Mouse (Mus musculus): Measurements from ENCODE around the gene Bcdin3d. TPM values are rescaled to one million over a fixed set of nuclear protein-coding genes. Genes with fewer than 3 reads are reported as not detected.

Gene Bcdin3d
- polyA plus RNA-seq, 1 experiment from 2014 or later, result 13.7 TPM

- H3K36me3 ChIP-seq, result peaks cover 24% of the 10 kb centered on the region
- H3K27ac ChIP-seq, result peak overlapping the region; percentile 73
- no peak for DNase-seq (ENCODE audit: low spot score)
- no peaks in the 10 kb centered on the region for H3K9me3 ChIP-seq
- H3K4me1 ChIP-seq, result peaks cover 45% of the 10 kb centered on the region
- no peak overlapping the region for H3K4me3 ChIP-seq
- H3K27me3 ChIP-seq (ENCODE audit: insufficient read depth, poor library complexity, severe bottlenecking), result no peaks in the 10 kb centered on the region
- 88% methylated on average over 31 of the region's 31 CpGs for whole genome bisulfite sequencing
Measured at GRCm38 (mm10) chr15:99470224-99470761, 4.2 kb downstream of the Bcdin3d start.

- H3K4me3 ChIP-seq, result no peak overlapping the region
- peaks cover 24% of the 10 kb centered on the region for H3K36me3 ChIP-seq
- H3K4me1 ChIP-seq, result peaks cover 41% of the 10 kb centered on the region
- H3K27me3 ChIP-seq (ENCODE audit: insufficient read depth, poor library complexity, severe bottlenecking), result no peaks in the 10 kb centered on the region
- 86% methylated on average over 4 of the region's 4 CpGs for WGBS
- no peak overlapping the region for H3K27ac ChIP-seq
- no peak for DNase-seq (ENCODE audit: low spot score)
- H3K9me3 ChIP-seq, result no peaks in the 10 kb centered on the region
Measured at GRCm38 (mm10) chr15:99469736-99470135, 4.8 kb downstream of the Bcdin3d start.

GRCm38 (mm10) chr15:99469067-99469466, 5.5 kb downstream of the Bcdin3d start:
- Histone ChIP-seq H3K27ac (no peak overlapping the region), H3K4me1 (peaks cover 34% of the 10 kb centered on the region), H3K4me3 (no peak overlapping the region), H3K9me3 (no peaks in the 10 kb centered on the region), H3K36me3 (peaks cover 24% of the 10 kb centered on the region), H3K27me3 (ENCODE audit: insufficient read depth, poor library complexity, severe bottlenecking) (no peaks in the 10 kb centered on the region)
- DNase-seq (ENCODE audit: low spot score), result no peak
- 36% methylated on average over 3 of the region's 3 CpGs for WGBS

GRCm38 (mm10) chr15:99463194-99463593, 11.3 kb downstream of the Bcdin3d start:
- no peak overlapping the region for H3K27ac ChIP-seq
- peaks cover 18% of the 10 kb centered on the region for H3K4me1 ChIP-seq
- H3K27me3 ChIP-seq (ENCODE audit: insufficient read depth, poor library complexity, severe bottlenecking), result no peaks in the 10 kb centered on the region
- DNase-seq (ENCODE audit: low spot score), result no peak
- no peaks in the 10 kb centered on the region for H3K9me3 ChIP-seq
- 70% methylated on average over 13 of the region's 13 CpGs for WGBS
- no peak overlapping the region for H3K4me3 ChIP-seq
- peaks cover 3% of the 10 kb centered on the region; the same call in 1 of the 2 replicates for H3K36me3 ChIP-seq

GRCm38 (mm10) chr15:99457606-99458401, 16.7 kb downstream of the Bcdin3d start, which contains the start of gene Nckap5l:
TSS of gene Nckap5l (minus strand) at chr15:99457748.
- H3K36me3 ChIP-seq, result peaks cover 22% of the 10 kb centered on the region
- H3K27ac ChIP-seq, result peak within 1 kb of the TSS; percentile 90
- no peaks in the 10 kb centered on the region for H3K9me3 ChIP-seq
- peak within 1 kb of the TSS; percentile 80 for H3K4me3 ChIP-seq
- no peaks in the 10 kb centered on the region for H3K27me3 ChIP-seq (ENCODE audit: insufficient read depth, poor library complexity, severe bottlenecking)
- peaks cover 54% of the 10 kb centered on the region for H3K4me1 ChIP-seq
- DNase-seq (ENCODE audit: low spot score), result peak; percentile 98
- WGBS, result under 1% methylated on average over 42 of the region's 45 CpGs

- peak; percentile 85 for DNase-seq (ENCODE audit: low spot score)
- H3K27me3 ChIP-seq (ENCODE audit: insufficient read depth, poor library complexity, severe bottlenecking), result no peaks in the 10 kb centered on the region
- H3K9me3 ChIP-seq, result no peaks in the 10 kb centered on the region
- H3K27ac ChIP-seq, result peak overlapping the region; percentile 90
- H3K36me3 ChIP-seq, result peaks cover 25% of the 10 kb centered on the region
- peak overlapping the region; percentile 80 for H3K4me3 ChIP-seq
- under 1% methylated on average over 38 of the region's 43 CpGs for WGBS
- peaks cover 55% of the 10 kb centered on the region for H3K4me1 ChIP-seq
Measured at GRCm38 (mm10) chr15:99456963-99457605, 17.4 kb downstream of the Bcdin3d start.

- no peaks in the 10 kb centered on the region for H3K9me3 ChIP-seq
- no peaks in the 10 kb centered on the region for H3K27me3 ChIP-seq (ENCODE audit: insufficient read depth, poor library complexity, severe bottlenecking)
- WGBS, result 19% methylated on average over 7 of the region's 7 CpGs
- peaks cover 58% of the 10 kb centered on the region for H3K4me1 ChIP-seq
- no peak for DNase-seq (ENCODE audit: low spot score)
- H3K27ac ChIP-seq, result peak overlapping the region; percentile 90
- peak overlapping the region; percentile 80 for H3K4me3 ChIP-seq
- H3K36me3 ChIP-seq, result peaks cover 30% of the 10 kb centered on the region
Measured at GRCm38 (mm10) chr15:99456338-99456962, 18.1 kb downstream of the Bcdin3d start.

- H3K9me3 ChIP-seq, result no peaks in the 10 kb centered on the region
- peaks cover 68% of the 10 kb centered on the region for H3K4me1 ChIP-seq
- 0 out of 2 replicates have a peak overlapping the region, but pooled peaks have one; percentile 9 for H3K27ac ChIP-seq
- WGBS, result 83% methylated on average over 3 of the region's 3 CpGs
- H3K4me3 ChIP-seq, result peak overlapping the region; percentile 31
- DNase-seq (ENCODE audit: low spot score), result no peak
- H3K36me3 ChIP-seq, result peaks cover 37% of the 10 kb centered on the region
- H3K27me3 ChIP-seq (ENCODE audit: insufficient read depth, poor library complexity, severe bottlenecking), result no peaks in the 10 kb centered on the region
Measured at GRCm38 (mm10) chr15:99455415-99455814, 19.1 kb downstream of the Bcdin3d start.

GRCm38 (mm10) chr15:99454585-99455279, 19.8 kb downstream of the Bcdin3d start:
- no peaks in the 10 kb centered on the region for H3K27me3 ChIP-seq (ENCODE audit: insufficient read depth, poor library complexity, severe bottlenecking)
- peaks cover 75% of the 10 kb centered on the region for H3K4me1 ChIP-seq
- H3K9me3 ChIP-seq, result no peaks in the 10 kb centered on the region
- H3K27ac ChIP-seq, result peak overlapping the region; percentile 9; the same call in 1 of the 2 replicates
- WGBS, result 78% methylated on average over 7 of the region's 7 CpGs
- H3K36me3 ChIP-seq, result peaks cover 37% of the 10 kb centered on the region
- DNase-seq (ENCODE audit: low spot score), result no peak
- 0 out of 2 replicates have a peak overlapping the region, but pooled peaks have one; percentile 31 for H3K4me3 ChIP-seq

- Histone ChIP-seq H3K27ac (no peak overlapping the region), H3K4me3 (no peak overlapping the region), H3K36me3 (peaks cover 43% of the 10 kb centered on the region)
Measured at GRCm38 (mm10) chr15:99453153-99453900, 21.2 kb downstream of the Bcdin3d start.

GRCm38 (mm10) chr15:99449751-99450280, 24.7 kb downstream of the Bcdin3d start:
- DNase-seq (ENCODE audit: low spot score), result no peak
- peak overlapping the region; percentile 75 for H3K27ac ChIP-seq
- no peaks in the 10 kb centered on the region for H3K27me3 ChIP-seq (ENCODE audit: insufficient read depth, poor library complexity, severe bottlenecking)
- H3K9me3 ChIP-seq, result no peaks in the 10 kb centered on the region
- peak overlapping the region; percentile 16; the same call in 1 of the 2 replicates for H3K4me3 ChIP-seq
- peaks cover 54% of the 10 kb centered on the region for H3K4me1 ChIP-seq
- WGBS, result 36% methylated on average over 8 of the region's 8 CpGs
- peaks cover 42% of the 10 kb centered on the region for H3K36me3 ChIP-seq

More at GRCm38 (mm10) chr15:99453153-99453900, 21.2 kb downstream of the Bcdin3d start:
- WGBS, result 63% methylated on average over 11 of the region's 11 CpGs
- H3K4me1 ChIP-seq, result peaks cover 81% of the 10 kb centered on the region
- no peaks in the 10 kb centered on the region for H3K9me3 ChIP-seq
- H3K27me3 ChIP-seq (ENCODE audit: insufficient read depth, poor library complexity, severe bottlenecking), result no peaks in the 10 kb centered on the region
- DNase-seq (ENCODE audit: low spot score), result no peak
